Mouse (Mus musculus): ENCODE measurements around the gene C130050O18Rik. TPM values are rescaled to one million over a fixed set of nuclear protein-coding genes. Genes with fewer than 3 reads are reported as not detected.

C130050O18Rik gene
- polyA plus RNA-seq (2012; rRNA removed) = 7.2 and 9.0 TPM in 2 replicates

- TF ChIP-seq CTCF (IDR thresholded peaks at IDR 0.05; ENCODE audit: insufficient read depth, low read length) (no peak), POLR2A (IDR thresholded peaks at IDR 0.05; ENCODE audit: borderline replicate concordance, extremely low read depth, low read depth, low read length) (peak; percentile 10; the same call in 1 of the 2 replicates)
- no peak for DNase-seq
- WGBS = 72% methylated on average over 6 of the region's 6 CpGs
- Histone ChIP-seq H3K4me3 (replicated peaks; ENCODE audit: extremely low read depth, low read depth, low read length) (peak within 1 kb of the TSS; percentile 31), H3K4me1 (ENCODE audit: control insufficient read depth, insufficient read depth, low read length) (peaks cover 17% of the 10 kb centered on the region)
These were observed at the start of gene C130050O18Rik for GRCm38 (mm10) chr5:139404801-139405401. C130050O18Rik (plus strand) TSS chr5:139405280.

GRCm38 (mm10) chr5:139358653-139359052, 46.4 kb upstream of the C130050O18Rik start:
- Histone ChIP-seq H3K4me3 (replicated peaks; ENCODE audit: extremely low read depth, low read depth, low read length) (no peak overlapping the region), H3K4me1 (ENCODE audit: control insufficient read depth, insufficient read depth, low read length) (no peaks in the 10 kb centered on the region)
- DNase-seq = no peak
- 75% methylated on average over 2 of the region's 2 CpGs for WGBS
- TF ChIP-seq CTCF (IDR thresholded peaks at IDR 0.05; ENCODE audit: insufficient read depth, low read length) = peak; percentile 78
- TF ChIP-seq POLR2A (IDR thresholded peaks at IDR 0.05; ENCODE audit: borderline replicate concordance, extremely low read depth, low read depth, low read length) = no peak

- H3K4me1 ChIP-seq (ENCODE audit: control insufficient read depth, insufficient read depth, low read length) = no peaks in the 10 kb centered on the region
- TF ChIP-seq POLR2A (IDR thresholded peaks at IDR 0.05; ENCODE audit: borderline replicate concordance, extremely low read depth, low read depth, low read length) (no peak), CTCF (IDR thresholded peaks at IDR 0.05; ENCODE audit: insufficient read depth, low read length) (no peak)
- WGBS = 80% methylated on average over 5 of the region's 5 CpGs
- no peak overlapping the region for H3K4me3 ChIP-seq (replicated peaks; ENCODE audit: extremely low read depth, low read depth, low read length)
- no peak for DNase-seq
These were observed 45.8 kb upstream of the C130050O18Rik start for GRCm38 (mm10) chr5:139359244-139359643.

GRCm38 (mm10) chr5:139363858-139364257, 41.2 kb upstream of the C130050O18Rik start:
- TF ChIP-seq CTCF (IDR thresholded peaks at IDR 0.05; ENCODE audit: insufficient read depth, low read length) = no peak
- TF ChIP-seq POLR2A (IDR thresholded peaks at IDR 0.05; ENCODE audit: borderline replicate concordance, extremely low read depth, low read depth, low read length) = no peak

GRCm38 (mm10) chr5:139364260-139364910, 40.7 kb upstream of the C130050O18Rik start:
- peak; percentile 99 for TF ChIP-seq CTCF (IDR thresholded peaks at IDR 0.05; ENCODE audit: insufficient read depth, low read length)
- TF ChIP-seq POLR2A (IDR thresholded peaks at IDR 0.05; ENCODE audit: borderline replicate concordance, extremely low read depth, low read depth, low read length) = peak; percentile 53; the same call in 1 of the 2 replicates
- DNase-seq = peak; percentile 96
- WGBS = 5% methylated on average over 12 of the region's 12 CpGs
- Histone ChIP-seq H3K4me3 (replicated peaks; ENCODE audit: extremely low read depth, low read depth, low read length) (peak overlapping the region; percentile 6), H3K4me1 (ENCODE audit: control insufficient read depth, insufficient read depth, low read length) (peaks cover 17% of the 10 kb centered on the region)

More at GRCm38 (mm10) chr5:139363858-139364257, 41.2 kb upstream of the C130050O18Rik start:
- Histone ChIP-seq H3K4me3 (replicated peaks; ENCODE audit: extremely low read depth, low read depth, low read length) (no peak overlapping the region), H3K4me1 (ENCODE audit: control insufficient read depth, insufficient read depth, low read length) (peaks cover 17% of the 10 kb centered on the region)
- 17% methylated on average over 7 of the region's 7 CpGs for WGBS
- no peak for DNase-seq

GRCm38 (mm10) chr5:139364911-139365571, 40.0 kb upstream of the C130050O18Rik start:
- Histone ChIP-seq H3K4me3 (replicated peaks; ENCODE audit: extremely low read depth, low read depth, low read length) (no peak overlapping the region), H3K4me1 (ENCODE audit: control insufficient read depth, insufficient read depth, low read length) (peaks cover 17% of the 10 kb centered on the region)
- DNase-seq = peak; percentile 77
- 6% methylated on average over 5 of the region's 5 CpGs for WGBS
- TF ChIP-seq CTCF (IDR thresholded peaks at IDR 0.05; ENCODE audit: insufficient read depth, low read length) (no peak), POLR2A (IDR thresholded peaks at IDR 0.05; ENCODE audit: borderline replicate concordance, extremely low read depth, low read depth, low read length) (no peak)

GRCm38 (mm10) chr5:139365827-139366226, 39.3 kb upstream of the C130050O18Rik start:
- Histone ChIP-seq H3K4me3 (replicated peaks; ENCODE audit: extremely low read depth, low read depth, low read length) (no peak overlapping the region), H3K4me1 (ENCODE audit: control insufficient read depth, insufficient read depth, low read length) (peaks cover 25% of the 10 kb centered on the region)
- DNase-seq = no peak
- WGBS = 64% methylated on average over 1 of the region's 1 CpGs
- TF ChIP-seq CTCF (IDR thresholded peaks at IDR 0.05; ENCODE audit: insufficient read depth, low read length) = no peak
- TF ChIP-seq POLR2A (IDR thresholded peaks at IDR 0.05; ENCODE audit: borderline replicate concordance, extremely low read depth, low read depth, low read length) = no peak

- Histone ChIP-seq H3K4me3 (replicated peaks; ENCODE audit: extremely low read depth, low read depth, low read length) (no peak overlapping the region), H3K4me1 (ENCODE audit: control insufficient read depth, insufficient read depth, low read length) (peaks cover 27% of the 10 kb centered on the region)
- DNase-seq = no peak
- TF ChIP-seq CTCF (IDR thresholded peaks at IDR 0.05; ENCODE audit: insufficient read depth, low read length) = no peak
- no peak for TF ChIP-seq POLR2A (IDR thresholded peaks at IDR 0.05; ENCODE audit: borderline replicate concordance, extremely low read depth, low read depth, low read length)
- WGBS = 57% methylated on average over 11 of the region's 11 CpGs
These were observed 38.6 kb upstream of the C130050O18Rik start for GRCm38 (mm10) chr5:139366484-139366883.

- H3K4me3 ChIP-seq (replicated peaks; ENCODE audit: extremely low read depth, low read depth, low read length) = no peak overlapping the region
- peaks cover 32% of the 10 kb centered on the region for H3K4me1 ChIP-seq (ENCODE audit: control insufficient read depth, insufficient read depth, low read length)
- WGBS = 76% methylated on average over 4 of the region's 4 CpGs
- TF ChIP-seq CTCF (IDR thresholded peaks at IDR 0.05; ENCODE audit: insufficient read depth, low read length) (no peak), POLR2A (IDR thresholded peaks at IDR 0.05; ENCODE audit: borderline replicate concordance, extremely low read depth, low read depth, low read length) (no peak)
- DNase-seq = no peak
These were observed 37.1 kb upstream of the C130050O18Rik start for GRCm38 (mm10) chr5:139367884-139368458.

All from lung, adult 2 months (tissue).